Mouse (Mus musculus): ENCODE results near the gene Wnk4. TPM values are rescaled to one million over a fixed set of nuclear protein-coding genes. Genes with fewer than 3 reads are reported as not detected.

The Wnk4 gene
- polyA plus RNA-seq, 2 experiments, result 5.3 to 6.4 TPM

DNA sequence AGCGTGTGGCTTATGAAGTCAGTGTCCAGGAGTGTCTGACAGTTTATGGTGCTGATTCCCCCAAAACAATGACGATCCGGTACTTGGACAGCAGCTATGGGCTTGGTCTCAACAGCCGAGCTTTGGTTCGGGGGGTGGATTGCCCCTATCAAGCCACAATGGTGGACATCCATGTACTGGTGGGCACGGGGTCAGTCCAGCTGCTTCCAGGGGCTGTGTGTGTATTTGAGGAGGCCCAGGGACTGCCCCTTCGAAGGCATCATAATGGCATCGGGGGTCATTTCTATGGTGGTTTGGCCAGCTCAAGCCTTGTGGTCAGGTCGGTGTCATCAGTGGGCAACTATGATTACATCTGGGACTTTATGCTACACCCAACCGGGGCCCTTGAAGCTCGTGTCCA, 65.8 kb downstream of the Wnk4 start:
- Histone ChIP-seq H3K9ac (replicated peaks) (no peak overlapping the region), H3K27me3 (ENCODE audit: control insufficient read depth, insufficient read depth, low read length) (no peaks in the 10 kb centered on the region), H3K9me3 (ENCODE audit: control insufficient read depth, low read length) (no peaks in the 10 kb centered on the region), H3K4me1 (replicated peaks; ENCODE audit: control insufficient read depth in 2 of 2, insufficient read depth in 2 of 2, low read length in 1 of 2) (no peaks in the 10 kb centered on the region), H3K36me3 (replicated peaks; ENCODE audit: control insufficient read depth, insufficient read depth, low read depth) (peaks cover 47% of the 10 kb centered on the region), H3K4me3 (ENCODE audit: insufficient read depth in 1 of 2, low read depth in 2 of 2, low read length in 2 of 2) (no peak overlapping the region), H3K4me2 (ENCODE audit: low read depth) (no peak overlapping the region), H3K27ac (no peak overlapping the region)
- no peak for DNase-seq (ENCODE audit: low read depth in 3 of 3, low spot score in 3 of 3)
- TF ChIP-seq CTCF (IDR thresholded peaks at IDR 0.05; ENCODE audit: low read depth), result no peak
- no peak for TF ChIP-seq EP300 (IDR thresholded peaks at IDR 0.05; ENCODE audit: low read depth)
- 78% methylated on average over 11 of the region's 11 CpGs for WGBS (ENCODE audit: insufficient replicate concordance)
- ATAC-seq (ENCODE audit: insufficient read depth), result no peak

Other genes with a start within 250 kb of the Wnk4 start
- 3.4 and 4.0 TPM in 2 replicates for gene Naglu, start 190.6 kb upstream of the Wnk4 start, polyA plus RNA-seq (2012; rRNA removed)
- gene Naglu, start 190.6 kb upstream of the Wnk4 start, polyA plus RNA-seq (2014; fragmentation: Nextera tagmentation; extraction: Ambion mirVana), result 4.0 and 4.3 TPM in 2 replicates
- 0.13 and 0.19 TPM in 2 replicates for gene Hsd17b1, start 182.2 kb upstream of the Wnk4 start, polyA plus RNA-seq (2012; rRNA removed)
- gene Hsd17b1, start 182.2 kb upstream of the Wnk4 start, polyA plus RNA-seq (2014; fragmentation: Nextera tagmentation; extraction: Ambion mirVana), result 0.08 and 0.34 TPM in 2 replicates
- gene Coasy, start 178.0 kb upstream of the Wnk4 start, polyA plus RNA-seq (2012; rRNA removed), result 16.2 and 16.7 TPM in 2 replicates
- 17.7 and 19.9 TPM in 2 replicates for gene Coasy, start 178.0 kb upstream of the Wnk4 start, polyA plus RNA-seq (2014; fragmentation: Nextera tagmentation; extraction: Ambion mirVana)
- gene Mlx, start 173.3 kb upstream of the Wnk4 start, polyA plus RNA-seq (2012; rRNA removed), result 16.8 and 18.6 TPM in 2 replicates
- gene Mlx, start 173.3 kb upstream of the Wnk4 start, polyA plus RNA-seq (2014; fragmentation: Nextera tagmentation; extraction: Ambion mirVana), result 21.9 and 26.8 TPM in 2 replicates
- gene Psmc3ip, start 165.1 kb upstream of the Wnk4 start, polyA plus RNA-seq (2012; rRNA removed), result 7.3 and 16.8 TPM in 2 replicates
- 21.6 and 22.0 TPM in 2 replicates for gene Psmc3ip, start 165.1 kb upstream of the Wnk4 start, polyA plus RNA-seq (2014; fragmentation: Nextera tagmentation; extraction: Ambion mirVana)
- 19.3 and 20.4 TPM in 2 replicates for gene Retreg3, start 140.7 kb upstream of the Wnk4 start, polyA plus RNA-seq (2012; rRNA removed)
- gene Retreg3, start 140.7 kb upstream of the Wnk4 start, polyA plus RNA-seq (2014; fragmentation: Nextera tagmentation; extraction: Ambion mirVana), result 5.3 and 6.7 TPM in 2 replicates
- gene Tubg1, start 140.6 kb upstream of the Wnk4 start, polyA plus RNA-seq (2012; rRNA removed), result 12.4 and 13.8 TPM in 2 replicates
- gene Tubg1, start 140.6 kb upstream of the Wnk4 start, polyA plus RNA-seq (2014; fragmentation: Nextera tagmentation; extraction: Ambion mirVana), result 32.0 and 32.4 TPM in 2 replicates
- 0.13 and 0.14 TPM in 2 replicates for gene Tubg2, start 104.7 kb upstream of the Wnk4 start, polyA plus RNA-seq (2012; rRNA removed)
- not detected in 2 replicates for gene Tubg2, start 104.7 kb upstream of the Wnk4 start, polyA plus RNA-seq (2014; fragmentation: Nextera tagmentation; extraction: Ambion mirVana)
- 0.11 and 0.16 TPM in 2 replicates for gene Cntnap1, start 90.0 kb upstream of the Wnk4 start, polyA plus RNA-seq (2012; rRNA removed)
- 0.08 TPM in 1 of 2 replicates, not detected in the other for gene Cntnap1, start 90.0 kb upstream of the Wnk4 start, polyA plus RNA-seq (2014; fragmentation: Nextera tagmentation; extraction: Ambion mirVana)
- gene Plekhh3, start 89.2 kb upstream of the Wnk4 start, polyA plus RNA-seq (2012; rRNA removed), result 1.1 TPM in 2 replicates
- gene Plekhh3, start 89.2 kb upstream of the Wnk4 start, polyA plus RNA-seq (2014; fragmentation: Nextera tagmentation; extraction: Ambion mirVana), result 1.0 TPM in 2 replicates
- gene Ccr10, start 85.1 kb upstream of the Wnk4 start, polyA plus RNA-seq (2012; rRNA removed), result not detected in 2 replicates
- not detected in 2 replicates for gene Ccr10, start 85.1 kb upstream of the Wnk4 start, polyA plus RNA-seq (2014; fragmentation: Nextera tagmentation; extraction: Ambion mirVana)
- gene Ezh1, start 34.1 kb upstream of the Wnk4 start, polyA plus RNA-seq (2012; rRNA removed), result 6.8 and 8.8 TPM in 2 replicates
- 7.9 and 8.1 TPM in 2 replicates for gene Ezh1, start 34.1 kb upstream of the Wnk4 start, polyA plus RNA-seq (2014; fragmentation: Nextera tagmentation; extraction: Ambion mirVana)
- 15.1 and 17.5 TPM in 2 replicates for gene Ramp2, start 14.5 kb upstream of the Wnk4 start, polyA plus RNA-seq (2012; rRNA removed)
- 19.0 and 19.2 TPM in 2 replicates for gene Ramp2, start 14.5 kb upstream of the Wnk4 start, polyA plus RNA-seq (2014; fragmentation: Nextera tagmentation; extraction: Ambion mirVana)
- 35.1 and 36.3 TPM in 2 replicates for gene Vps25, start 6.9 kb upstream of the Wnk4 start, polyA plus RNA-seq (2012; rRNA removed)
- gene Vps25, start 6.9 kb upstream of the Wnk4 start, polyA plus RNA-seq (2014; fragmentation: Nextera tagmentation; extraction: Ambion mirVana), result 88.6 and 90.0 TPM in 2 replicates
- gene Cntd1, start 18.4 kb downstream of the Wnk4 start, polyA plus RNA-seq (2012; rRNA removed), result 0.44 and 0.68 TPM in 2 replicates
- gene Cntd1, start 18.4 kb downstream of the Wnk4 start, polyA plus RNA-seq (2014; fragmentation: Nextera tagmentation; extraction: Ambion mirVana), result 0.44 and 0.72 TPM in 2 replicates
- gene Coa3, start 18.5 kb downstream of the Wnk4 start, polyA plus RNA-seq (2012; rRNA removed), result 58.7 and 84.8 TPM in 2 replicates
- 109 and 122 TPM in 2 replicates for gene Coa3, start 18.5 kb downstream of the Wnk4 start, polyA plus RNA-seq (2014; fragmentation: Nextera tagmentation; extraction: Ambion mirVana)
- 22.7 and 60.5 TPM in 2 replicates for gene Becn1, start 41.7 kb downstream of the Wnk4 start, polyA plus RNA-seq (2012; rRNA removed)
- 86.2 and 93.6 TPM in 2 replicates for gene Becn1, start 41.7 kb downstream of the Wnk4 start, polyA plus RNA-seq (2014; fragmentation: Nextera tagmentation; extraction: Ambion mirVana)
- 117 and 123 TPM in 2 replicates for gene Psme3, start 55.6 kb downstream of the Wnk4 start, polyA plus RNA-seq (2012; rRNA removed)
- 135 and 152 TPM in 2 replicates for gene Psme3, start 55.6 kb downstream of the Wnk4 start, polyA plus RNA-seq (2014; fragmentation: Nextera tagmentation; extraction: Ambion mirVana)
- 4.6 and 4.7 TPM in 2 replicates for gene Aoc2, start 64.5 kb downstream of the Wnk4 start, polyA plus RNA-seq (2012; rRNA removed)
- 0.97 and 1.0 TPM in 2 replicates for gene Aoc2, start 64.5 kb downstream of the Wnk4 start, polyA plus RNA-seq (2014; fragmentation: Nextera tagmentation; extraction: Ambion mirVana)
- gene Aoc3, start 70.0 kb downstream of the Wnk4 start, polyA plus RNA-seq (2012; rRNA removed), result 0.21 and 0.25 TPM in 2 replicates
- gene Aoc3, start 70.0 kb downstream of the Wnk4 start, polyA plus RNA-seq (2014; fragmentation: Nextera tagmentation; extraction: Ambion mirVana), result 0.03 and 0.05 TPM in 2 replicates
- 0.02 TPM in 2 replicates for gene G6pc, start 107.0 kb downstream of the Wnk4 start, polyA plus RNA-seq (2012; rRNA removed)
- gene G6pc, start 107.0 kb downstream of the Wnk4 start, polyA plus RNA-seq (2014; fragmentation: Nextera tagmentation; extraction: Ambion mirVana), result 0.04 TPM in 1 of 2 replicates, not detected in the other
- 24.7 TPM in 2 replicates for gene Aarsd1, start 157.0 kb downstream of the Wnk4 start, polyA plus RNA-seq (2012; rRNA removed)
- gene Aarsd1, start 157.0 kb downstream of the Wnk4 start, polyA plus RNA-seq (2014; fragmentation: Nextera tagmentation; extraction: Ambion mirVana), result 39.7 and 42.0 TPM in 2 replicates
- 0.17 and 0.84 TPM in 2 replicates for gene Gm27029, start 164.2 kb downstream of the Wnk4 start, polyA plus RNA-seq (2012; rRNA removed)
- gene Gm27029, start 164.2 kb downstream of the Wnk4 start, polyA plus RNA-seq (2014; fragmentation: Nextera tagmentation; extraction: Ambion mirVana), result 2.6 and 3.5 TPM in 2 replicates
- gene Rundc1, start 164.5 kb downstream of the Wnk4 start, polyA plus RNA-seq (2012; rRNA removed), result 3.4 and 3.9 TPM in 2 replicates
- gene Rundc1, start 164.5 kb downstream of the Wnk4 start, polyA plus RNA-seq (2014; fragmentation: Nextera tagmentation; extraction: Ambion mirVana), result 2.9 and 3.0 TPM in 2 replicates
- 0.29 and 0.74 TPM in 2 replicates for gene Ptges3l, start 164.8 kb downstream of the Wnk4 start, polyA plus RNA-seq (2012; rRNA removed)
- 0.53 and 0.86 TPM in 2 replicates for gene Ptges3l, start 164.8 kb downstream of the Wnk4 start, polyA plus RNA-seq (2014; fragmentation: Nextera tagmentation; extraction: Ambion mirVana)
- 571 and 987 TPM in 2 replicates for gene Rpl27, start 181.7 kb downstream of the Wnk4 start, polyA plus RNA-seq (2012; rRNA removed)
- 295 and 303 TPM in 2 replicates for gene Rpl27, start 181.7 kb downstream of the Wnk4 start, polyA plus RNA-seq (2014; fragmentation: Nextera tagmentation; extraction: Ambion mirVana)
- gene Ifi35, start 187.8 kb downstream of the Wnk4 start, polyA plus RNA-seq (2012; rRNA removed), result 14.0 and 17.2 TPM in 2 replicates
- 21.3 and 22.1 TPM in 2 replicates for gene Ifi35, start 187.8 kb downstream of the Wnk4 start, polyA plus RNA-seq (2014; fragmentation: Nextera tagmentation; extraction: Ambion mirVana)
- 2.9 and 3.1 TPM in 2 replicates for gene Rnd2, start 204.4 kb downstream of the Wnk4 start, polyA plus RNA-seq (2012; rRNA removed)
- 1.2 and 1.4 TPM in 2 replicates for gene Rnd2, start 204.4 kb downstream of the Wnk4 start, polyA plus RNA-seq (2014; fragmentation: Nextera tagmentation; extraction: Ambion mirVana)
- gene Vat1, start 205.7 kb downstream of the Wnk4 start, polyA plus RNA-seq (2012; rRNA removed), result 9.1 TPM in 2 replicates
- 6.8 and 6.9 TPM in 2 replicates for gene Vat1, start 205.7 kb downstream of the Wnk4 start, polyA plus RNA-seq (2014; fragmentation: Nextera tagmentation; extraction: Ambion mirVana)

Data from liver, embryonic 14.5 days (tissue).